ENCODE assay signal across 13 mouse cellular contexts in the genomic region with DNA sequence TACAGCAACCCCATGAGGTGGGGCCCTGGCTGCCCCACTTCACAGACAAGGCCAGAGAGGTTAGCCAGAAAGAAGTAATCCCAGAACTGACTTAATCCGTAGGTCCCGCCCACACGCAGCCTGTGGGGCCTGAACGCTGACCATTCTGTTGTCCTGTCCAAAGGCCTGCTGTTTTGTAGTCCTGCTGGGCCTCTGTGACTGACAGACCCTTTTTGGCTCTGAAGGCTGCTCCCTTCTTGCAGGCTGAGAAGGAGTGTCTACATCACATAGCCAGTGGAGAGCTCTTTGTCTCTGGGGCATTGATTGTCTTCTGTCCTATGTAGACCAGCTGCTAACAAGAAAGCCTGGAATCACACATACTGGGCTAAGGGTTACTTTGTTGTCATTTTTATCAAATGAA. TPM values are rescaled to one million over a fixed set of nuclear protein-coding genes. Genes with fewer than 3 reads are reported as not detected.
DNase-seq lines count a peak whose midpoint lies in the region; ATAC-seq and TF ChIP-seq lines count a peak whose summit lies in the region.
"Had no signal": no experiment of that assay in that cellular context is flagged by ENCODE, and none has a peak within 500 bp of the region (broad histone marks: within the 10 kb centered on the region; RNA-seq: fewer than 3 reads in every experiment).

No protein-coding gene starts in this region.

- no peak overlapping the region for H3K9ac ChIP-seq in hindbrain, embryonic 11.5 days (ENCODE audit: low read depth, low read length)
- no peak overlapping the region for H3K9ac ChIP-seq in midbrain, postnatal 0 days (replicated peaks; ENCODE audit: low read length, poor library complexity, severe bottlenecking)

- intact Hi-C loops in heart, postnatal 10 days (cut with DNase I), result no loop called here
- intact Hi-C loops in heart, postnatal 25 days (cut with DNase I), result no loop called here

- H3K9me3 ChIP-seq in hindbrain, embryonic 11.5 days (ENCODE audit: control insufficient read depth, low read length), result no peaks in the 10 kb centered on the region
- H3K9me3 ChIP-seq in midbrain, postnatal 0 days (ENCODE audit: low read length), result no peaks in the 10 kb centered on the region

- ATAC-seq in hindbrain, embryonic 11.5 days (ENCODE audit: low FRiP score), result peak; percentile 83
- ATAC-seq in midbrain, postnatal 0 days (ENCODE audit: low FRiP score), result no peak
- no peak for ATAC-seq in activated CD4-positive, CD25-positive, alpha-beta regulatory T cell, adult 4 months

- no peak for TF ChIP-seq CTCF in midbrain, postnatal 0 days (IDR thresholded peaks at IDR 0.05)

- no peaks in the 10 kb centered on the region for H3K27me3 ChIP-seq in hindbrain, embryonic 11.5 days (ENCODE audit: control insufficient read depth, insufficient read depth, low read length)
- H3K27me3 ChIP-seq in midbrain, postnatal 0 days (ENCODE audit: insufficient read depth, low read length), result no peaks in the 10 kb centered on the region

- 29% methylated on average over 4 of the region's 4 CpGs for WGBS in hindbrain, embryonic 11.5 days
- 15% methylated on average over 4 of the region's 4 CpGs for WGBS in midbrain, postnatal 0 days

- H3K4me2 ChIP-seq in hindbrain, embryonic 11.5 days (replicated peaks; ENCODE audit: low read depth, low read length), result no peak overlapping the region
- no peak overlapping the region for H3K4me2 ChIP-seq in midbrain, postnatal 0 days (ENCODE audit: low read depth, low read length, poor library complexity, severe bottlenecking)

- peak overlapping the region; percentile 73 for H3K27ac ChIP-seq in hindbrain, embryonic 11.5 days (ENCODE audit: low read depth, low read length)
- no peak overlapping the region for H3K27ac ChIP-seq in midbrain, postnatal 0 days (ENCODE audit: low read depth, low read length)

- peak; percentile 35 to 56 for DNase-seq in heart, postnatal 10 days
- DNase-seq in heart, postnatal 25 days (ENCODE audit: low spot score), result no peak
- DNase-seq in embryo, embryonic 11 days, result peak; percentile 59
- peak; percentile 53 for DNase-seq in hindbrain, embryonic 11.5 days (ENCODE audit: low spot score)
- peak; percentile 23 for DNase-seq in midbrain, postnatal 0 days (ENCODE audit: low spot score)
- no peak for DNase-seq in spleen, adult 12 weeks (ENCODE audit: low spot score)
- no peak for DNase-seq in adrenal gland, adult (ENCODE audit: inconsistent age in 2 of 2, low spot score in 1 of 2)
- DNase-seq: adrenal gland, postnatal 36 days; B cell, adult 2 months; kidney, adult 8-10 months; lung, postnatal 4 days had no signal

- H3K36me3 ChIP-seq in hindbrain, embryonic 11.5 days (ENCODE audit: control insufficient read depth, insufficient read depth, low read length), result 0 out of 2 replicates have a peak, but pooled peaks cover 2% of the 10 kb centered on the region
- H3K36me3 ChIP-seq in midbrain, postnatal 0 days (ENCODE audit: insufficient read depth, low read length), result peaks cover 40% of the 10 kb centered on the region

- H3K4me3 ChIP-seq in hindbrain, embryonic 11.5 days (ENCODE audit: low read depth, low read length), result no peak overlapping the region
- H3K4me3 ChIP-seq in midbrain, postnatal 0 days (ENCODE audit: low read depth, low read length), result no peak overlapping the region
- H3K4me3 ChIP-seq: myocyte had no signal

- 0 out of 2 replicates have a peak, but pooled peaks cover 2% of the 10 kb centered on the region for H3K4me1 ChIP-seq in hindbrain, embryonic 11.5 days (replicated peaks; ENCODE audit: control insufficient read depth, insufficient read depth, low read length)
- no peaks in the 10 kb centered on the region for H3K4me1 ChIP-seq in midbrain, postnatal 0 days (ENCODE audit: insufficient read depth, low read length)

RNA-seq across cellular contexts. Expression of a gene that starts 44.0 kb away (rescaled TPM):
- total RNA-seq in heart, postnatal 10 days (2021), result 10 to 100 TPM; 59.5 to 60.6 TPM
- 10 to 100 TPM; 63.4 to 65.0 TPM for total RNA-seq in heart, postnatal 25 days (2021)
- polyA plus RNA-seq in hindbrain, embryonic 11.5 days (2014; fragmentation: Nextera tagmentation; extraction: Ambion mirVana), result 42.1 and 46.0 TPM in 2 replicates
- total RNA-seq in midbrain, postnatal 0 days (2014; rRNA removed), result 225 and 315 TPM in 2 replicates
- polyA plus RNA-seq in midbrain, postnatal 0 days (2015; fragmentation: Nextera tagmentation; extraction: Ambion mirVana), result 76.5 and 87.1 TPM in 2 replicates
- 10 to 100 TPM; 20.8 to 25.1 TPM for polyA plus RNA-seq in activated CD4-positive, CD25-positive, alpha-beta regulatory T cell, adult 4 months (2017; shearing (Covaris generic))

RNA-seq across cellular contexts. Expression of a gene that starts 59.0 kb away (rescaled TPM):
- 1 to 10 TPM; 8.6 TPM for total RNA-seq in heart, postnatal 10 days (2021)
- 1 to 10 TPM; 8.4 to 8.7 TPM for total RNA-seq in heart, postnatal 25 days (2021)
- 28.3 and 31.2 TPM in 2 replicates for polyA plus RNA-seq in hindbrain, embryonic 11.5 days (2014; fragmentation: Nextera tagmentation; extraction: Ambion mirVana)
- 98.8 and 115 TPM in 2 replicates for total RNA-seq in midbrain, postnatal 0 days (2014; rRNA removed)
- polyA plus RNA-seq in midbrain, postnatal 0 days (2015; fragmentation: Nextera tagmentation; extraction: Ambion mirVana), result 88.2 and 88.3 TPM in 2 replicates
- polyA plus RNA-seq in activated CD4-positive, CD25-positive, alpha-beta regulatory T cell, adult 4 months (2017; shearing (Covaris generic)), result 1 to 10 TPM; 7.7 to 8.4 TPM

RNA-seq across cellular contexts. Expression of a gene that starts 59.8 kb away (rescaled TPM):
- 10 to 100 TPM; 71.2 to 77.1 TPM for total RNA-seq in heart, postnatal 10 days (2021)
- total RNA-seq in heart, postnatal 25 days (2021), result 10 to 100 TPM; 58.3 to 64.4 TPM
- 57.4 and 66.4 TPM in 2 replicates for polyA plus RNA-seq in hindbrain, embryonic 11.5 days (2014; fragmentation: Nextera tagmentation; extraction: Ambion mirVana)
- total RNA-seq in midbrain, postnatal 0 days (2014; rRNA removed), result 268 and 287 TPM in 2 replicates
- polyA plus RNA-seq in midbrain, postnatal 0 days (2015; fragmentation: Nextera tagmentation; extraction: Ambion mirVana), result 77.3 and 79.3 TPM in 2 replicates
- 100 to 1,000 TPM in 1 of 2 experiments, 10 to 100 TPM in 1; 80.4 to 102 TPM for polyA plus RNA-seq in activated CD4-positive, CD25-positive, alpha-beta regulatory T cell, adult 4 months (2017; shearing (Covaris generic))

Comparison
In these comparisons a context has a peak if more than half of its experiments do, and no peak if none do; other contexts are left out.
1. DNase-seq: peak in heart, postnatal 10 days (2 of 2), embryo, embryonic 11 days (single experiment), hindbrain, embryonic 11.5 days (single experiment) and midbrain, postnatal 0 days (single experiment); none in heart, postnatal 25 days (single experiment), spleen, adult 12 weeks (single experiment) and adrenal gland, adult (0 of 2).
2. RNA of a gene that starts 59.0 kb away (total RNA-seq): 98.8 to 115 TPM in midbrain, postnatal 0 days; 8.4 to 8.7 TPM in heart, postnatal 25 days and 8.6 TPM in heart, postnatal 10 days; every median in the first group is over 10 times any median in the second.